Mouse (Mus musculus): ENCODE measurements around the gene Selenoi. TPM values are rescaled to one million over a fixed set of nuclear protein-coding genes. Genes with fewer than 3 reads are reported as not detected.

The Selenoi gene
- polyA plus RNA-seq, 1 experiment from 2014 or later = 36.2 TPM

- no peaks in the 10 kb centered on the region for H3K9me3 ChIP-seq (ENCODE audit: control insufficient read depth, low read length)
- WGBS = 81% methylated on average over 3 of the region's 3 CpGs
Measured at GRCm38 (mm10) chr5:30278952-30279351, 46.6 kb downstream of the Selenoi start.

DNA sequence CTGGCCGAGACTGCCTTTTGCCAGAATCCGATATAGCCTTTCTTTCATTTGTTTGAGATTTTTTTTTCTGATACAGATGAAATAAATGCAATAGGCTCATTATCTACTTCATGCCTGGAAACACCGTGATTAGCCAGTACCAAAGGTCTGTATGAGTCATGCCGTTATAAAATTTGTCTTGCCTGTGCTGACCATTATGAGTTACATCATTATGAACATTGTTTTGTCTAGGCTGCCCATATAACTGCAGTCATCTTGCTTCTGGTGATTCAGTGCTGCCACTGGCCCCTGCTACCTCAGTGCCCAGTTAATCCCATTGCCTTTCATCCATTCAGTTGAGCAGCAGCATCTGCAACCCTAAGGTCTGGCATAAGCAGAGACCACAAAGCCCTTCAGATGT is 47.1 kb downstream of the Selenoi start:
- Histone ChIP-seq H3K36me3 (ENCODE audit: control insufficient read depth, insufficient read depth, low read length) (no peaks in the 10 kb centered on the region), H3K9me3 (ENCODE audit: control insufficient read depth, low read length) (no peaks in the 10 kb centered on the region), H3K4me1 (ENCODE audit: control insufficient read depth, insufficient read depth, low read length) (no peaks in the 10 kb centered on the region), H3K9ac (replicated peaks; ENCODE audit: low read length) (no peak overlapping the region), H3K4me2 (ENCODE audit: low read length) (no peak overlapping the region), H3K27ac (replicated peaks; ENCODE audit: low read depth, low read length) (no peak overlapping the region), H3K4me3 (replicated peaks; ENCODE audit: low read depth, low read length) (no peak overlapping the region), H3K27me3 (ENCODE audit: control insufficient read depth, insufficient read depth, low read length) (no peaks in the 10 kb centered on the region)
- 93% methylated on average over 4 of the region's 4 CpGs for WGBS
- ATAC-seq (ENCODE audit: low FRiP score, low TSS enrichment) = no peak
- DNase-seq = no peak

More at GRCm38 (mm10) chr5:30278952-30279351, 46.6 kb downstream of the Selenoi start:
- no peak overlapping the region for H3K4me2 ChIP-seq (ENCODE audit: low read length)
- H3K9ac ChIP-seq (replicated peaks; ENCODE audit: low read length) = no peak overlapping the region
- H3K4me1 ChIP-seq (ENCODE audit: control insufficient read depth, insufficient read depth, low read length) = no peaks in the 10 kb centered on the region
- DNase-seq (no peak), ATAC-seq (ENCODE audit: low FRiP score, low TSS enrichment) (no peak)
- H3K36me3 ChIP-seq (ENCODE audit: control insufficient read depth, insufficient read depth, low read length) = no peaks in the 10 kb centered on the region
- H3K27me3 ChIP-seq (ENCODE audit: control insufficient read depth, insufficient read depth, low read length) = no peaks in the 10 kb centered on the region
- no peak overlapping the region for H3K4me3 ChIP-seq (replicated peaks; ENCODE audit: low read depth, low read length)
- H3K27ac ChIP-seq (replicated peaks; ENCODE audit: low read depth, low read length) = no peak overlapping the region

GRCm38 (mm10) chr5:30280864-30281263 is 48.5 kb downstream of the Selenoi start:
- peak overlapping the region; percentile 50 for H3K4me3 ChIP-seq (replicated peaks; ENCODE audit: low read depth, low read length)
- H3K27me3 ChIP-seq (ENCODE audit: control insufficient read depth, insufficient read depth, low read length) = no peaks in the 10 kb centered on the region
- DNase-seq = no peak
- H3K27ac ChIP-seq (replicated peaks; ENCODE audit: low read depth, low read length) = no peak overlapping the region
- H3K9ac ChIP-seq (replicated peaks; ENCODE audit: low read length) = peak overlapping the region; percentile 50; the same call in 1 of the 2 replicates
- no peaks in the 10 kb centered on the region for H3K36me3 ChIP-seq (ENCODE audit: control insufficient read depth, insufficient read depth, low read length)
- peak overlapping the region; percentile 67 for H3K4me2 ChIP-seq (ENCODE audit: low read length)
- no peaks in the 10 kb centered on the region for H3K4me1 ChIP-seq (ENCODE audit: control insufficient read depth, insufficient read depth, low read length)
- no peak for ATAC-seq (ENCODE audit: low FRiP score, low TSS enrichment)
- WGBS = 36% methylated on average over 9 of the region's 9 CpGs
- peaks cover 10% of the 10 kb centered on the region; the same call in 1 of the 2 replicates for H3K9me3 ChIP-seq (ENCODE audit: control insufficient read depth, low read length)

DNA sequence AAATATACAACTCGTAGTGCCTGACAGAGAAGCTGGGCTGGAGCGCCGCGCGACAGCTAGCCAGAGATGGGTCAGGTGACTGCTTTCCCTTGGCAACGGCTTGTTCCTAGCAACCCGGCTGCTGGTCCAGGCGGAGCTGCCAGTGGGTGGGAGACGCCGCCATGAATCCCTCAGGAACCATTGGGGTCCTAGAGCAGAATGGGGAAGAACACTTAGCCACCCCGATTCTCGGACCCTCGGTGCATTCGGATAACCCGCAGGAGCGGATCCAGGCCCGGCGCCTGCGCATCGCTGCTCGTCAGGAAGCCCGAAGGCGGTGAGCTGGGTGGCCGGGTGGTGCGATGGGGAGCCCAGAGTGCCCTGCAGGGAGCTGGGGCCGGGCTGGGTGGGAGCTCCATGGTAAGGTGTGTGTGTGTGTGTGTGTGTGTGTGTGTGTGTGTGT is 48.9 kb downstream of the Selenoi start, which contains the start of gene Drc1:
Gene Drc1, plus strand, starts transcription at position 98 of the 442 bp plus-strand sequence.
- WGBS = 2% methylated on average over 26 of the region's 26 CpGs
- Histone ChIP-seq H3K4me2 (ENCODE audit: low read length) (peak within 1 kb of the TSS; percentile 67), H3K27me3 (ENCODE audit: control insufficient read depth, insufficient read depth, low read length) (no peaks in the 10 kb centered on the region), H3K9me3 (ENCODE audit: control insufficient read depth, low read length) (peaks cover 10% of the 10 kb centered on the region; the same call in 1 of the 2 replicates), H3K27ac (replicated peaks; ENCODE audit: low read depth, low read length) (no peak within 1 kb of the TSS), H3K4me1 (ENCODE audit: control insufficient read depth, insufficient read depth, low read length) (no peaks in the 10 kb centered on the region), H3K36me3 (ENCODE audit: control insufficient read depth, insufficient read depth, low read length) (no peaks in the 10 kb centered on the region), H3K4me3 (replicated peaks; ENCODE audit: low read depth, low read length) (peak within 1 kb of the TSS; percentile 50), H3K9ac (replicated peaks; ENCODE audit: low read length) (peak within 1 kb of the TSS; percentile 50)
- peak; percentile 85 for DNase-seq
- ATAC-seq (ENCODE audit: low FRiP score, low TSS enrichment) = peak; percentile 84; the same call in 1 of the 2 replicates

DNA sequence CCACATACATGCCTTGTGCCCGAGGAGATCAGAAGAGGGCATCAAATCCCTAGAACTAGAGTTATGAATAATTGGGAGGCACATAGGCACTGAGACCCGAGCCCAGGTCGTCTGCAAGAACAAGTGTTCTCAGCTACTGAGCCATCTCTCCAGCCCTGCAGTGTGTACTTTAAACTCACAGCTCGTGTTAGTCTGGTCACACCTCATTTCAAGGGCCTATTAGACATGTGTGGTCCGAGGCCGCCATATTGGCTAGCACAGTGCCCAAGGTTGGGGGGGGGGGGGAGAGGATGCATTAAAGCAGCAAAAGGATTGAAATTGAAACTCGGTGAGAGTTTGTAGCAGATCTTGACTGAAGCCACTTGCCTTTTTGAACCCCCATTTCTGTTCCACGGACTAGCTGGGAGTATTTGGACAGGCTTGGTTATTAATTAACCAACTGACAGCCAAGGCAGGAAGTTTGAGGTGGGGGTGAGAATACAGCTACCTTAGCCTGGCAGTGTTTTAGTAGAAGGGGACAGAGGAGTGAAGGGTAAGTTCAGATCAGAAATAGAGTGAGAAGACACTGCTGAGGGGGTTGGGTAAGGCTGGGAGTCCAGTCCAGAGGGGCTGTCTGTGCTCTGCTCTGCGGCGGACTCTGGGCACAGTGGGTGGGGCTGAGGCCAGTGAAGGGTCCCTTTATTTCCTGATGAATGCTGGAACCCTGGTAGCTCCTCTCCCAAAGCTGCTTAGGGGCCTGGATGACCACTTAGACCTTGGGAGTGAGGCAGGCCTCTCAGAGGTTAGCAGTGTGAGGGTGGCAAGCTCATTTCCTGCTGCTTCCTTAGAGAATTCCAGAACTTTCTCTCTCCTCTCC is 53.8 kb downstream of the Selenoi start:
- Histone ChIP-seq H3K9me3 (ENCODE audit: control insufficient read depth, low read length) (peaks cover 10% of the 10 kb centered on the region; the same call in 1 of the 2 replicates), H3K27ac (replicated peaks; ENCODE audit: low read depth, low read length) (no peak overlapping the region), H3K36me3 (ENCODE audit: control insufficient read depth, insufficient read depth, low read length) (no peaks in the 10 kb centered on the region), H3K4me2 (ENCODE audit: low read length) (no peak overlapping the region), H3K9ac (replicated peaks; ENCODE audit: low read length) (no peak overlapping the region), H3K4me1 (ENCODE audit: control insufficient read depth, insufficient read depth, low read length) (no peaks in the 10 kb centered on the region), H3K4me3 (replicated peaks; ENCODE audit: low read depth, low read length) (no peak overlapping the region), H3K27me3 (ENCODE audit: control insufficient read depth, insufficient read depth, low read length) (no peaks in the 10 kb centered on the region)
- ATAC-seq (ENCODE audit: low FRiP score, low TSS enrichment) (no peak), DNase-seq (no peak)
- 91% methylated on average over 10 of the region's 10 CpGs for WGBS

DNA sequence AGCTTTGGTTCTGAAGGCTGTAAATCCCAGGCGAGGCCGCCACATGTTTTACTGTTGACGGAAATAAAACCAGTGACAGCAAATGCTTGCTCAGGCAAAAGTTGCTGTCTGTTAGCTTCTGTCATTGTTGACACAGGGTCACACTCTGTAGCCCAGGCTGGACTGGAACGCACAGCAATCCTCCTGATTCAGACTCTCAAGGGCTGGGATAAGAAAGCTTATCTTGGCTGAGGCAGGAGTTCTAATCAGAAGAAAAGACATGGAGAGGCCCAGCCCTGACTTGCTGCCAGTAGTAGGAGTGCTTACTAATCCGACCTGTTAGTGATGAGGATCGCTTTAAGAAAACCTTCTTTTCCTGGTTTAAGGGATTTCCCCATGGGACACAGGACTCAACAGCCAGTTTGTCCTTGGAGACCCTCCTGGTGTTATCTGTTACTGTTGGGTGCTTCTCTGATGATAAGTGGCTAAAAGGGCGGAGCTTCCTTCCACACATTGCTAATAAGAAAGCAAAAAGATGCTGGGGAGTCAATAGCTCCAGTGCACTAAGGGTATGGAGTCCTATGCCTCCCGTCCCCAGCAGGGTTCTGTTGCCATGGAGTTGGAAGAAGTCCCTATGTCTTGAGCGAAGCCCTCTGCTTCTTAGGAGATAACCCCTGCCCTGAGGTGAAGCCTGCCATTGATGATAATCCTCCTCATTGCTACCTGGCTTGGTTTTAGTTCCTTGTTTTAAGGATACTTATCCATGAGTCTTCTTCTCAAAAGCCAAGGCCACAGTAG is 54.9 kb downstream of the Selenoi start:
- H3K9me3 ChIP-seq (ENCODE audit: control insufficient read depth, low read length) = peaks cover 10% of the 10 kb centered on the region; the same call in 1 of the 2 replicates
- DNase-seq (no peak), ATAC-seq (ENCODE audit: low FRiP score, low TSS enrichment) (no peak)
- no peak overlapping the region for H3K9ac ChIP-seq (replicated peaks; ENCODE audit: low read length)
- no peaks in the 10 kb centered on the region for H3K27me3 ChIP-seq (ENCODE audit: control insufficient read depth, insufficient read depth, low read length)
- no peak overlapping the region for H3K4me3 ChIP-seq (replicated peaks; ENCODE audit: low read depth, low read length)
- no peak overlapping the region for H3K27ac ChIP-seq (replicated peaks; ENCODE audit: low read depth, low read length)
- WGBS = 73% methylated on average over 9 of the region's 9 CpGs
- no peaks in the 10 kb centered on the region for H3K4me1 ChIP-seq (ENCODE audit: control insufficient read depth, insufficient read depth, low read length)
- no peaks in the 10 kb centered on the region for H3K36me3 ChIP-seq (ENCODE audit: control insufficient read depth, insufficient read depth, low read length)
- no peak overlapping the region for H3K4me2 ChIP-seq (ENCODE audit: low read length)

Other genes starting within 250 kb of the Selenoi start
- not detected in 2 replicates for gene Il6, start 219.5 kb upstream of the Selenoi start, polyA plus RNA-seq (2014; fragmentation: Nextera tagmentation; extraction: Ambion mirVana)
- gene Tyms, start 159.0 kb upstream of the Selenoi start, polyA plus RNA-seq (2014; fragmentation: Nextera tagmentation; extraction: Ambion mirVana) = 45.2 and 63.6 TPM in 2 replicates
- gene Garem2, start 127.4 kb upstream of the Selenoi start, polyA plus RNA-seq (2014; fragmentation: Nextera tagmentation; extraction: Ambion mirVana) = 14.3 and 17.2 TPM in 2 replicates
- 6.0 and 6.5 TPM in 2 replicates for gene 3110082J24Rik, start 126.5 kb upstream of the Selenoi start, polyA plus RNA-seq (2014; fragmentation: Nextera tagmentation; extraction: Ambion mirVana)
- 50.4 and 61.7 TPM in 2 replicates for gene Hadha, start 77.4 kb upstream of the Selenoi start, polyA plus RNA-seq (2014; fragmentation: Nextera tagmentation; extraction: Ambion mirVana)
- gene Hadhb, start 77.3 kb upstream of the Selenoi start, polyA plus RNA-seq (2014; fragmentation: Nextera tagmentation; extraction: Ambion mirVana) = 46.2 and 57.0 TPM in 2 replicates
- not detected in 2 replicates for gene Adgrf3, start 26.9 kb upstream of the Selenoi start, polyA plus RNA-seq (2014; fragmentation: Nextera tagmentation; extraction: Ambion mirVana)
- gene Drc1, start 48.8 kb downstream of the Selenoi start, polyA plus RNA-seq (2014; fragmentation: Nextera tagmentation; extraction: Ambion mirVana) = 3.4 and 4.3 TPM in 2 replicates
- gene Otof, start 229.4 kb downstream of the Selenoi start, polyA plus RNA-seq (2014; fragmentation: Nextera tagmentation; extraction: Ambion mirVana) = 2.7 and 3.3 TPM in 2 replicates
- 0.41 and 1.2 TPM in 2 replicates for gene 1700001C02Rik, start 233.5 kb downstream of the Selenoi start, polyA plus RNA-seq (2014; fragmentation: Nextera tagmentation; extraction: Ambion mirVana)

Data from midbrain, embryonic 14.5 days (tissue).